Mouse (Mus musculus) G1E (cell line): ENCODE measurements at regions not wholly inside any gene's neighbourhood (a gene's known extent, or its start where the extent isn't known, plus 50 kb on each side); places are given as distances from the start of the nearest gene placed in this dataset.

Experiments
- CTCF ChIP-seq: IDR thresholded peaks from 2 replicates; pipeline ENCODE4 v1.5.1; 2012; ENCODE audit warnings: low read depth, low read length, inconsistent platforms, mixed read lengths
- GATA1 ChIP-seq: IDR thresholded peaks from 2 replicates; pipeline ENCODE4 v1.6.1; 2012; ENCODE audit warnings: borderline replicate concordance, low read length, inconsistent platforms, mixed read lengths
- TAL1 ChIP-seq: conservative IDR thresholded peaks from 2 replicates; pipeline ENCODE4 v1.6.1; 2012; ENCODE audit warnings: low read depth, low read length, inconsistent platforms, mixed read lengths

DNA sequence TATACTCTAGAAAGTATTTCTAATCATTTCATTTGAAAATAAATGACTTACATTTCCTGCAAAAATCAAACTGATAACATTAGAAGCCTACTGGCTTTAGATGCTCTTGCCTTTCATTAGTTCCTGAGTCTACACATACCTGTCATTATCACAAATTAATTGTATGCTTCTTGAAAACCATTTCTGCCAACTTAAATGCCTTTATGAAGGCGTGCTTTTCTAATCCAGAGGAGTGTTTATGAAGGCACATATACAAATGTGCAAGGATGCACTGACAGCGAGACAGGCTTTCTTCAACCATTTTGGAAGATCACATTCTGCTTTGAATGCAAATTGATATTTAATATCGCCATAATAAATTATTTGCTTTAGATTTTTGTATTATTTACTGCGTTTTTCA is 246.6 kb downstream of the Mef2c start:
- TF ChIP-seq CTCF, result no peak
- TF ChIP-seq TAL1, result no peak
- no peak for TF ChIP-seq GATA1
